In the genomic region with DNA sequence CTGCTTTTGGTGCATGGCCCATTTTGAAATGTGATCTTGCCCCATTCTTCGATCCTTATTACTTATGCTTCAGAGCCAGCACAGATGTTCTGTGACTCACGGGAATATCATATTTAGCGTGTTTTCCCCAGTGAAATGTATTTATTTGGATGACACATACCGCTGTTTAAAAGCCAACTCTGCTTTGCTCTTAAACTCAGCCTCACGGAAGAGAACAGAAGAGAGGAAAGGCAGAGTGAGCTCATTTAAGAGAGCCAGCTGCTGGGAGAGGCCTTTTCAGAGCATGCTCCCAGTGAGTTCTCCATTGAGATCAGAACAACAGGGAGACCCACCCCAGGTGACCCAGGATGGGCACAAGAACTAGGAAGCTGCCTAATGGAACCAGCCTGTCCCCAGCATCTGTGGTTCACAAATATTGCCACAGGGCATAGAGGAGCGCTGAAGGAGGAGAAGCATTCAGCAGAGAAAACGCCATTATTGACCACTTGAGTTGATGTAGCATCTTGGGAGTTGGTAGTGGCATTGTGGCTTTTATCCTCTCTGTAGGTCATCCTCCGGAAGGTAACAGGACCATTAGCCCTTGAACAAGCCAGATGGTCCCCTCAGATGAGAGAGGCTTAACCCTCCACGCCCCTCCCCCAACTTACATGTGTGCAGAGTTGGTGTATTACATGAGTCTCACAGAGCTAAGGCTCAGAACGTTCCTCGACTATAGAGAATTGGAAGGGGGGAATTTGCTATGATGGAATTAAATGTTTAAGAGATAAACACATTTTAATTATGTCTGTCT, we compare ENCODE assay signal across 16 mouse cellular contexts. TPM values are rescaled to one million over a fixed set of nuclear protein-coding genes. Genes with fewer than 3 reads are reported as not detected.
DNase-seq lines count a peak whose midpoint lies in the region; ATAC-seq and TF ChIP-seq lines count a peak whose summit lies in the region.
"Had no signal": no experiment of that assay in that cellular context is flagged by ENCODE, and none has a peak within 500 bp of the region (broad histone marks: within the 10 kb centered on the region; RNA-seq: fewer than 3 reads in every experiment).

No protein-coding gene starts in this region.

- H3K4me1 ChIP-seq in midbrain, embryonic 10.5 days, result peaks cover 5% of the 10 kb centered on the region
- H3K4me1 ChIP-seq in midbrain, embryonic 13.5 days (replicated peaks), result peaks cover 4% of the 10 kb centered on the region; the same call in 1 of the 2 replicates
- H3K4me1 ChIP-seq in embryonic facial prominence, embryonic 14.5 days (ENCODE audit: control insufficient read depth, insufficient read depth, low read length), result peaks cover 7% of the 10 kb centered on the region

- H3K27ac ChIP-seq in gastrocnemius, adult 2 months, result 0 out of 2 replicates have a peak overlapping the region, but pooled peaks have one; percentile 20
- peak overlapping the region; percentile 9; the same call in 1 of the 2 replicates for H3K27ac ChIP-seq in midbrain, embryonic 10.5 days (replicated peaks)
- H3K27ac ChIP-seq in midbrain, embryonic 13.5 days, result no peak overlapping the region
- H3K27ac ChIP-seq in embryonic facial prominence, embryonic 14.5 days (replicated peaks; ENCODE audit: low read depth, low read length), result peak overlapping the region; percentile 68
- H3K27ac ChIP-seq: hindbrain, embryonic 15.5 days had no signal

- no peak overlapping the region for H3K4me3 ChIP-seq in gastrocnemius, adult 2 months
- H3K4me3 ChIP-seq in midbrain, embryonic 10.5 days, result no peak overlapping the region
- H3K4me3 ChIP-seq in midbrain, embryonic 13.5 days (replicated peaks), result no peak overlapping the region
- no peak overlapping the region for H3K4me3 ChIP-seq in embryonic facial prominence, embryonic 14.5 days (ENCODE audit: low read depth, low read length)
- H3K4me3 ChIP-seq: hindbrain, embryonic 15.5 days had no signal

- H3K4me2 ChIP-seq in midbrain, embryonic 13.5 days (replicated peaks), result no peak overlapping the region
- H3K4me2 ChIP-seq in embryonic facial prominence, embryonic 14.5 days (ENCODE audit: low read depth, low read length), result peak overlapping the region; percentile 20; the same call in 1 of the 2 replicates
- H3K4me2 ChIP-seq: heart, embryonic 11.5 days; hindbrain, embryonic 15.5 days had no signal

- no peak for ATAC-seq in midbrain, embryonic 13.5 days
- ATAC-seq in embryonic facial prominence, embryonic 14.5 days (ENCODE audit: low read depth), result peak; percentile 78
- no peak for ATAC-seq in CD4-positive, CD25-positive, alpha-beta regulatory T cell, adult 4 months

- 84% methylated on average over 11 of the region's 11 CpGs for WGBS in midbrain, embryonic 10.5 days
- 75% methylated on average over 11 of the region's 11 CpGs for WGBS in midbrain, embryonic 13.5 days
- 53% methylated on average over 11 of the region's 11 CpGs for WGBS in embryonic facial prominence, embryonic 14.5 days

- H3K9ac ChIP-seq in midbrain, embryonic 13.5 days (replicated peaks), result no peak overlapping the region
- H3K9ac ChIP-seq in embryonic facial prominence, embryonic 14.5 days (ENCODE audit: low read depth, low read length), result no peak overlapping the region
- H3K9ac ChIP-seq: hindbrain, embryonic 15.5 days had no signal

- no peaks in the 10 kb centered on the region for H3K9me3 ChIP-seq in midbrain, embryonic 10.5 days (replicated peaks)
- no peaks in the 10 kb centered on the region for H3K9me3 ChIP-seq in midbrain, embryonic 13.5 days
- H3K9me3 ChIP-seq in embryonic facial prominence, embryonic 14.5 days (ENCODE audit: control insufficient read depth, low read length), result no peaks in the 10 kb centered on the region
- H3K9me3 ChIP-seq: hindbrain, embryonic 15.5 days had no signal

- no peaks in the 10 kb centered on the region for H3K27me3 ChIP-seq in midbrain, embryonic 10.5 days (ENCODE audit: low read depth, poor library complexity, severe bottlenecking)
- no peaks in the 10 kb centered on the region for H3K27me3 ChIP-seq in midbrain, embryonic 13.5 days
- H3K27me3 ChIP-seq in embryonic facial prominence, embryonic 14.5 days (replicated peaks; ENCODE audit: control insufficient read depth, insufficient read depth, low read length), result no peaks in the 10 kb centered on the region
- H3K27me3 ChIP-seq: hindbrain, embryonic 15.5 days had no signal

- intact Hi-C loops in gastrocnemius, adult 2 months (cut with DNase I), result no loop called here

- no peak for DNase-seq in gastrocnemius, adult 2 months
- no peak for DNase-seq in gastrocnemius, postnatal 10 days
- no peak for DNase-seq in midbrain, embryonic 10.5 days (ENCODE audit: low spot score)
- DNase-seq in embryonic facial prominence, embryonic 14.5 days (ENCODE audit: low spot score), result peak; percentile 85
- DNase-seq in skeletal muscle tissue, adult 2 months (ENCODE audit: low read depth, low spot score), result peak; percentile 34
- DNase-seq in T-cell, adult 2 months (ENCODE audit: low spot score), result no peak
- DNase-seq: adrenal gland, postnatal 25 days; cerebellum, adult 11-12 months; kidney, postnatal 14 days; lung, adult 2 months; thymus, postnatal 25 days had no signal

- no peak for TF ChIP-seq CTCF in gastrocnemius, adult 2 months (IDR thresholded peaks at IDR 0.05)

- H3K36me3 ChIP-seq in midbrain, embryonic 10.5 days, result no peaks in the 10 kb centered on the region
- H3K36me3 ChIP-seq in midbrain, embryonic 13.5 days, result no peaks in the 10 kb centered on the region
- no peaks in the 10 kb centered on the region for H3K36me3 ChIP-seq in embryonic facial prominence, embryonic 14.5 days (ENCODE audit: control insufficient read depth, insufficient read depth, low read length)
- H3K36me3 ChIP-seq: hindbrain, embryonic 15.5 days had no signal

RNA-seq across cellular contexts. Expression of a gene that starts 38.8 kb away (rescaled TPM):
- 1 to 10 TPM in 1 of 2 experiments, under 1 TPM in 1; 0.82 to 1.5 TPM for total RNA-seq in gastrocnemius, adult 2 months (2021)
- total RNA-seq in gastrocnemius, postnatal 10 days (2021), result 1 to 10 TPM; 5.1 to 5.8 TPM
- polyA plus RNA-seq in midbrain, embryonic 10.5 days (2016; fragmentation: Nextera tagmentation; extraction: Ambion mirVana), result 0.65 and 0.73 TPM in 2 replicates
- 1.7 and 2.0 TPM in 2 replicates for polyA plus RNA-seq in midbrain, embryonic 13.5 days (2015; fragmentation: Nextera tagmentation; extraction: Ambion mirVana)
- 2.7 and 3.4 TPM in 2 replicates for polyA plus RNA-seq in embryonic facial prominence, embryonic 14.5 days (2014; fragmentation: Nextera tagmentation; extraction: Ambion mirVana)
- not detected for polyA plus RNA-seq in CD4-positive, CD25-positive, alpha-beta regulatory T cell, adult 4 months (2017; shearing (Covaris generic))
- total RNA-seq: megakaryocyte progenitor cell, adult 5-6 weeks had no signal

Comparison
In these comparisons a context has a peak if more than half of its experiments do, and no peak if none do; other contexts are left out.
1. DNase-seq: peak in embryonic facial prominence, embryonic 14.5 days (single experiment) and skeletal muscle tissue, adult 2 months (single experiment); none in gastrocnemius, adult 2 months (single experiment), gastrocnemius, postnatal 10 days (single experiment), midbrain, embryonic 10.5 days (single experiment) and T-cell, adult 2 months (single experiment).